Mouse (Mus musculus) heart, embryonic 15.5 days (tissue): ENCODE results near the gene Dsp. TPM values are rescaled to one million over a fixed set of nuclear protein-coding genes. Genes with fewer than 3 reads are reported as not detected.

Experiments
- ATAC-seq: fragments of 200-750 bp; cut with Nextera tagmentation; replicated peaks from 2 replicates; pipeline ENCODE4 v1.8.0; 2017; ENCODE audit warnings: low read depth, moderate TSS enrichment; ENCODE audit not compliant: insufficient number of reproducible peaks, insufficient read depth, low FRiP score
- H3K27ac ChIP-seq: fragments of 300-500 bp; sonication (generic); 2 replicates; pipeline ENCODE4 v1.5.1; 2015; ENCODE audit warnings: mild to moderate bottlenecking, inconsistent platforms
- H3K27me3 ChIP-seq: fragments of 300-500 bp; sonication (generic); 2 replicates; pipeline ENCODE4 v1.6.1; 2015; ENCODE audit warnings: inconsistent platforms
- H3K36me3 ChIP-seq: fragments of 300-500 bp; sonication (generic); 2 replicates; pipeline ENCODE4 v1.6.1; 2015; ENCODE audit warnings: mild to moderate bottlenecking, inconsistent platforms
- H3K4me1 ChIP-seq: fragments of 300-500 bp; sonication (generic); replicated peaks from 2 replicates; pipeline ENCODE4 v1.6.1; 2015; ENCODE audit warnings: inconsistent platforms
- H3K4me2 ChIP-seq: fragments of 300-500 bp; sonication (generic); 2 replicates; pipeline ENCODE4 v1.6.1; 2015; ENCODE audit warnings: inconsistent platforms, mild to moderate bottlenecking, moderate library complexity
- H3K4me3 ChIP-seq: fragments of 300-500 bp; sonication (generic); 2 replicates; pipeline ENCODE4 v1.5.1; 2015; ENCODE audit warnings: mild to moderate bottlenecking, inconsistent platforms
- H3K9ac ChIP-seq: fragments of 300-500 bp; sonication (generic); 2 replicates; pipeline ENCODE4 v1.6.1; 2015; ENCODE audit warnings: mild to moderate bottlenecking, inconsistent platforms
- H3K9me3 ChIP-seq: fragments of 300-500 bp; sonication (generic); replicated peaks from 2 replicates; pipeline ENCODE4 v1.6.1; 2016; ENCODE audit warnings: inconsistent platforms
- WGBS: fragments of 180-500 bp; shearing (Covaris S2); methylation state at CpG from one replicate; pipeline ENCODE4 v1.1.7; 2015; ENCODE audit warnings: mixed read lengths; 5-methylcytosine and 5-hydroxymethylcytosine counted together
- polyA plus RNA-seq: library from polyadenylated mRNA; unstranded; fragments of >200 nt; fragmentation: Nextera tagmentation; extraction: Ambion mirVana; gene quantifications from 2 replicates; pipeline ENCODE4 v1.2.1, GENCODE M21; 2015

Gene Dsp
- polyA plus RNA-seq, 1 experiment from 2014 or later = 35.2 TPM

DNA sequence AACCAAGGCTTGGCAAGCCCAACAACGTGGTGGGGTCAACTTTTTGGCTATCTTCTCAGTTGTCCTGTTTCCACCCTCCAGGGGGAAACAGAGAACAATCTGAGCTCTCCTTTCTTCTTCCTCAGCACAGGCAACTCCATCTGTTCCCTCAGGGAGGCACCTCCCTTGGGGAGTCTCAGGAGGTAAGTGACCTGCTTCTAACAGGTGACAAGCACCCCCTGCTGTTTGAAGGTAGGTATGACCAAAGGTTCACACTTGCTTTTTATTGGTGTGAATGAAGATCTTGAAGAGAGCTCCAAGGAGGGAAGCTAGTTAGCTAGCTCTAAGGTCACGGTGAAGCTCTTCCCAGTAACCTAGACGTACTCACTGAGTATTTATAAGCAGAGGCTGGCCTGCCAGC, 84.3 kb downstream of the Dsp start:
- Histone ChIP-seq H3K36me3 (no peaks in the 10 kb centered on the region), H3K9ac (no peak overlapping the region), H3K27ac (no peak overlapping the region), H3K4me3 (no peak overlapping the region), H3K9me3 (no peaks in the 10 kb centered on the region), H3K4me1 (no peaks in the 10 kb centered on the region), H3K4me2 (no peak overlapping the region), H3K27me3 (no peaks in the 10 kb centered on the region)
- ATAC-seq = no peak
- WGBS = 69% methylated on average over 3 of the region's 3 CpGs

DNA sequence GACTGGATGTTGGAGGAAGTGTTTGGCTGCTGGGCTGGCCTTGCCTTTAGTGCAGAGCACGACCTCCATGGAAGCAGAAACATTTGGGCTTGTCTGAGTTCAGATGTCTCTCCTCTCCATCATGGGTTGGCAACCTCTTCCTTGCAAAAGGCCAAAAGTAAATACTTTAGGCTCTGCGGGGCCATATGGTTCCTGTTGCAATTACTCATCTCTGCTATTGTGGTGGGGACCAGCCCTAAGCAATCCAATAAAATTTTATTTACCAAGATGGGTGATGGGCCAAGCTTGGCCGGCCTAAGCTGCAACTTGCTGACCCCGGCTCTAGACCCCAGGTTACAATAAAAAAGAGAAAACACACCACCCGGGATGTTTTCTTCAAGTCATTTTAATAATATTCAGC, 97.1 kb downstream of the Dsp start:
- Histone ChIP-seq H3K36me3 (no peaks in the 10 kb centered on the region), H3K4me3 (no peak overlapping the region), H3K9ac (no peak overlapping the region), H3K4me2 (no peak overlapping the region), H3K27me3 (no peaks in the 10 kb centered on the region), H3K9me3 (no peaks in the 10 kb centered on the region), H3K4me1 (0 out of 2 replicates have a peak, but pooled peaks cover 12% of the 10 kb centered on the region), H3K27ac (no peak overlapping the region)
- whole genome bisulfite sequencing = 74% methylated on average over 5 of the region's 5 CpGs
- ATAC-seq = no peak

Other genes with a start within 250 kb of the Dsp start
- gene Ssr1, start 157.1 kb upstream of the Dsp start, polyA plus RNA-seq = 78.6 and 79.1 TPM in 2 replicates
- gene Riok1, start 114.3 kb upstream of the Dsp start, polyA plus RNA-seq = 29.6 and 31.3 TPM in 2 replicates
- gene Cage1, start 114.2 kb upstream of the Dsp start, polyA plus RNA-seq = 1.00 and 1.3 TPM in 2 replicates
- 18.8 and 24.6 TPM in 2 replicates for gene Snrnp48, start 53.6 kb downstream of the Dsp start, polyA plus RNA-seq
- gene Bmp6, start 193.8 kb downstream of the Dsp start, polyA plus RNA-seq = 2.7 and 3.8 TPM in 2 replicates